Mouse (Mus musculus): Measurements from ENCODE around the gene Nrxn3. TPM values are rescaled to one million over a fixed set of nuclear protein-coding genes. Genes with fewer than 3 reads are reported as not detected.

The Nrxn3 gene
- total RNA-seq, 2 experiments from 2014 or later: 183 to 208 TPM

DNA sequence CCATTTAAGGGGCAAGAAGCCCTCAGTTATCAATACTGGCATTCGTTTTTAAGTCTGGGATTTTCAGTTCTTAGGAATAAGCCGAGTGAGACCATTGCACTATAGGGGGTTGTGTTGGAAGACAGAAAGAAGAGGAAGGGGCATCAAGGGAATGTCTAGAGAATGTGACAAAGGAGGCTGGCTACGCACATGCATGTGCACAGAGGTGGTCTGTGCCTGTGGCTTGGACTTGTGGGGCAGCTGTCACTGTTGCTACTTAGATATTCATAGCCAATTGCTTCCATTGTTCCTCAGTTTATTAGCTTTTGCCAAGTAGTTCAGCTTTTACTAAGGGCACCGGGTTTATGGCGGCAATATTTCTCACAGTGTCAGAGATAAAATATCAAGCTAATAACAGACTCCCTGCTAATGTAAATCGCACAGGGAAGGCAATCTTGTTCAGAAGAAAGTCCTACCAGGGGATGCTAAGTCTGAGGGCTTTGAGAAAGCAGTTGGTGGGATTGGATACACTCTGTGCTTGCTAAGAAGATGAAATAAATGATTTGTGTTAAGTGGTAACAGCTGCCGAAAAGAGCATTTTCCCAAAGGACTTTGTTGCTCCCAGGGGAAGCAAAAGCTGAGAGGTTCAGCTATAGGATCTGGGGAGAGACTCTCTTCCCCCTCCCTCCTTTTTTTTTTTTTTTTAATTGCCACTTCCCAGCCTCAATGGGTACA lies 177.5 kb downstream of the Nrxn3 start:
- no peak for TF ChIP-seq CTCF (conservative IDR thresholded peaks at IDR 0.05)
- no peak for DNase-seq (ENCODE audit: low spot score in 2 of 2)
- H3K27ac ChIP-seq: no peak overlapping the region
- H3K4me3 ChIP-seq: no peak overlapping the region

DNA sequence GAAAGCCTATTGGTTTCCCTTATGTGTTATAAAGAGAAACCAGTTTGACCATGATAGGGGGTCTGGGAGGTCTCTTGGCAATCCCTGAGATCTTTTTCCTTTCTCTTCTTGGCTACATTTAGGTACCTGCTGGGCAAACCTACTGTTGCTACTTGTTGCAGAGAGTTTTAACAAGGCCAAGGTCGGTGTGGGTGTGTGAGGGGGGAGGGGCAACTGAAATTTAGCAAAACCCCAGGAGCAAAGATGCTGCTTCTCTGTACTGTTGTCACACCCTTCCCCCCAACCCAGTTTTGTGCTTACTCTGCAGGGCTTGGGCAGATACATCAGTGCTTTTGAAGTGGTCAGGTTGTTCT lies 178.0 kb downstream of the Nrxn3 start:
- Histone ChIP-seq H3K4me3 (no peak overlapping the region), H3K27ac (no peak overlapping the region)
- TF ChIP-seq CTCF (conservative IDR thresholded peaks at IDR 0.05): no peak
- DNase-seq (ENCODE audit: low spot score in 2 of 2): no peak

DNA sequence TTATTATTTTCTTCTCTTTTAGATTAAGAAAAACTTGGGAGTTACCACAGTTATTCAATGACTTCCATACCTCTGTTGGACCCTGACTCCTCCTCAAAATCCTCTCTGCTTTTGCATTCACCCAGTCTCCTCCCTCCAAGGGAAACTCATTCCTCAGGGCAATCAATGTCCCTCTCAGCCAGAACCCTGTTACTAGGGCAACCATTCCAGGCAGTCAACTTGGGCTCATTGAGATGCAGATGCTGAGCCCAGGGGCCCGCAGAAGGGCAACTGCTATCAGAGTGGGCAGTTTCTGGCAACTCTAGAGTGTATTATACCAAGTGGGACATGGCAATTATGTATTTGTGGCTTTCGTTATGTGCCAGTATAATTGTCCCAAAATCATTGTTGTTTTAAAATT lies 188.1 kb downstream of the Nrxn3 start:
- peak in 1 of 2 experiments; percentile 44 for DNase-seq (ENCODE audit: low spot score in 2 of 2)
- Histone ChIP-seq H3K4me3 (no peak overlapping the region), H3K27ac (peak overlapping the region; percentile 57)

DNA sequence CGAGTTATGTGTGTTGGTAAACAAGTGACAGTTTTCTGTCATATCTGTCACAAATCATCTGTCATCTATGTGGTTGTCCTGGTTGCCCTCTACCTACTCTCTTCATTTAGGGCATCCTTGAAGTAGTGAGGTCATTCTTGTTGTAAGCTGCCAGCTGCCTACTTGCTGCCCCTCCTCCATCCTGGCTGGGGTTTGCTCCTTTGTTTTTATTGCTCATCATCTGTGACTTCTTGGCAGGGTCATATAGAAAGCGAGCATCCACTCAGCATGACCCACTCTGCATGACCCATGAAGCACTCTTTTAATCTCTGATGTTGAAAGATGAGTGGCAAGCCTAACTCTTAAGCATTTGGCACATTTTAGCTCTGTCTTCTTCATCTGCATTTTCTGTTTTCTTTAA lies 194.1 kb downstream of the Nrxn3 start:
- H3K4me3 ChIP-seq: no peak overlapping the region
- H3K27ac ChIP-seq: no peak overlapping the region
- no peak for TF ChIP-seq CTCF (conservative IDR thresholded peaks at IDR 0.05)
- DNase-seq (ENCODE audit: low spot score in 2 of 2): no peak

More for the DNA sequence above, 188.1 kb downstream of the Nrxn3 start:
- TF ChIP-seq CTCF (conservative IDR thresholded peaks at IDR 0.05): no peak

DNA sequence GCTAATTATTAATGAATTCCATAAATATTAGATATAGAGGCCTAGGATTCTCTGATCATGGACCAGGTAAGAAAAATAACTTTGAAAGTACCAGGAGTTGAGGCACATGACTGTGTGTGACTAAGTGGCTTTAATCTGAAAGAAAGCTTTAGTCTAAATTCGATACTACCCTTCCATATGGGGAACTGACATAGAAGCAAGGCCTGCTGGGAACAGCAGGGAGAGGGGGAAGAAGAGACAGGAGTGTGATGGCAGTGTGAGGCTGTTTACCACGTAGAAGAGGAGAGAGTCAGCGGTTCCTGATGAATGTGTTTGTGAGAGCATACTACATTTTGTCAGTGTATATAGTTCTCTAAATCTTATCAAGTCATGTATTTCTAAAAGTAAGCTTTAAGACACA lies 202.2 kb downstream of the Nrxn3 start:
- Histone ChIP-seq H3K4me3 (no peak overlapping the region), H3K27ac (no peak overlapping the region; the same call in 1 of the 2 replicates)
- TF ChIP-seq CTCF (conservative IDR thresholded peaks at IDR 0.05): no peak
- DNase-seq (ENCODE audit: low spot score in 2 of 2): no peak

DNA sequence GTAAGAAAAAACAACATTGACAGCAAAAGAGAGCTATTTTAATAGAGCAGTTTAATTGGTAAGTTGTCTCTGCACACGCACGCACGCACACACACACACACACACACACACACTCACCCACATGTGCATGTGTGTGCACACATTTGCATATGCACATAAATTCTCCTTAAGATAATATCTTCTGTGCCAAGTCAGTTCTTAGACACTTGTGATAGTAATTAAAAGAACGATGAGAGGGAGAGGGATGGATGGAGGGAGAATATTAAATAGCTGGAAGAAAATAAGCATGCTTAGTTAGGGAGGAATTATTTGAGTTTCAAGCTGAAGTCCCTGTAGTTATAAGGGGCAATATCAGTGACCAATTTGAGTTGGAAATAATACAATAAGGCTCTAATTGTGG lies 203.6 kb downstream of the Nrxn3 start:
- Histone ChIP-seq H3K27ac (peak overlapping the region; percentile 28; the same call in 1 of the 2 replicates), H3K4me3 (no peak overlapping the region)
- no peak for DNase-seq (ENCODE audit: low spot score in 2 of 2)
- no peak for TF ChIP-seq CTCF (conservative IDR thresholded peaks at IDR 0.05)

DNA sequence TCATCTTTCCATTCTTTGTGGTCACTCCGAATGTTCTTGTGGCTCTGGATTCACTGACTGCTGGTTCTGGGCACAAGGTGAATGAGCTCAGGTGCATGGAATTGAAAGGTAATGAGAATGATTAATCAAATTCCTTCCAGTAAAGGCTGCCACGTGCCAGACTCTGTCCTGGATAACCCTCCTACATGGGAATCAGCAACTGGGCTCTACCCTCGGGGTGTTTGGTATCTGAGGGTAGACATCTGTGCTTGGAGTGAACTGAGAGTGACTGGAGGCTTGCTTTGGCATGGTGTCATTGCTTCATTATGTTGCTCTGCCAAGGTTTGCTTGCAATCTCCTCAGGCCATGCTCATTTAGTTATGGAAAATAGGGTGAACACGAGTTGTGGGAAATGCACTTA lies 209.0 kb downstream of the Nrxn3 start:
- TF ChIP-seq CTCF (conservative IDR thresholded peaks at IDR 0.05): no peak
- no peak overlapping the region for H3K27ac ChIP-seq
- DNase-seq (ENCODE audit: low spot score in 2 of 2): no peak
- H3K4me3 ChIP-seq: no peak overlapping the region

DNA sequence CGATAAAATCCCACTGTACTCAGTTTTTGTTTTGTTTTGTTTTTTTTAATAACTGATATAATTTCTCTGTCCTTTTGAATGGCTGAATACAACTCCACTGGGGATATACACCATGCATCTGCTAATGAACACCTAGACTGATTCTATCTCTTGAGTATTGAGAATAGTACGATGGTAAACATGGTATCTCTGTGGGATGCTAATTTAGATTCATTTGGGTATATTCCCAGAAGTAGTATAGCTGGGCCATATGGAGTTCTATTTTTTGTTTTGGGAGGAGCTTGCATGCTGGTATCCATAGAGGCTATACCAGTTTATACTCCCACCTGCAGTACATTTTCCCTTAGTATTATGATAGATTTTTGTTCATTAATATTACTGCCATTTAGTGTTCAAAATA lies 217.0 kb downstream of the Nrxn3 start:
- DNase-seq (ENCODE audit: low spot score in 2 of 2): no peak
- Histone ChIP-seq H3K27ac (no peak overlapping the region), H3K4me3 (no peak overlapping the region)
- TF ChIP-seq CTCF (conservative IDR thresholded peaks at IDR 0.05): no peak

DNA sequence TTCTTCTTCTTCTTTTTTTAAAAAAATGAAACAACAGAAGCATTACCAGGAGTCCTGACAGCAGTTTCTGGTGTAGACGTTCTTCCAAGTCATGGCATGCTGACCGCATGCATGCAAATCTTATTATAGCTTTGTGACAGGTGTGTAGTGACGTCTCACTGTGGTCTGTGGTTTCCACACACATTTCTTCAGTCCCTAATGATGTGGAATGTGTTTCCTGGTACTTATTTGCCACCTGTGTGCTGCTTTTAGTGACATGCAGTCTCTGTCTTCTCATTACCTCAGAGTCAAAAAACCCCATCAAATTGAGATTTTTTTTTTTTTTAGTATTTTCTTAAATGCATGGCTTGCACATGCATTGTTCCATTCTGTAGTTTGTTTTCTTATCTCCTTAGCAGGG lies 222.3 kb downstream of the Nrxn3 start:
- H3K4me3 ChIP-seq: no peak overlapping the region
- no peak for DNase-seq (ENCODE audit: low spot score in 2 of 2)
- H3K27ac ChIP-seq: no peak overlapping the region
- no peak for TF ChIP-seq CTCF (conservative IDR thresholded peaks at IDR 0.05)

DNA sequence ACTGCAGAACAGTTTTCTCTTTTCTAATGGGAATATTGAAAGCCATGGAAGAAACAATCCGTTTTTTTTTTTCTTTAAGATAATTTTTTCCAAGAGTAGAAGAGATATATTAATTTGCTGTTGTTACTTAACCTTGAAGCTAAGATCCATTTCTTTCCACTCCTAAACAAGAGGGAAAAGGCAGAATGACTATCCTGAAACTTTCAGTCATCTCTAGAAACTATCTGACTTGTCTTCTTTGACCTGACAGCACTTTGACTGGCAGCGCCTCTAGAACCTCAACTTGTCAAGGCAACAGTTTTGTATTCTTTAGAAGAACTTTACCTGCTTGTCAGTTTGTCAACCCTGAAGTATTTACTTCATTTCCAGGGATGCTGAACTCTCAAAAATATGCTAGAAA lies 227.2 kb downstream of the Nrxn3 start:
- TF ChIP-seq CTCF (conservative IDR thresholded peaks at IDR 0.05): no peak
- H3K27ac ChIP-seq: no peak overlapping the region
- no peak overlapping the region for H3K4me3 ChIP-seq
- no peak for DNase-seq (ENCODE audit: low spot score in 2 of 2)

DNA sequence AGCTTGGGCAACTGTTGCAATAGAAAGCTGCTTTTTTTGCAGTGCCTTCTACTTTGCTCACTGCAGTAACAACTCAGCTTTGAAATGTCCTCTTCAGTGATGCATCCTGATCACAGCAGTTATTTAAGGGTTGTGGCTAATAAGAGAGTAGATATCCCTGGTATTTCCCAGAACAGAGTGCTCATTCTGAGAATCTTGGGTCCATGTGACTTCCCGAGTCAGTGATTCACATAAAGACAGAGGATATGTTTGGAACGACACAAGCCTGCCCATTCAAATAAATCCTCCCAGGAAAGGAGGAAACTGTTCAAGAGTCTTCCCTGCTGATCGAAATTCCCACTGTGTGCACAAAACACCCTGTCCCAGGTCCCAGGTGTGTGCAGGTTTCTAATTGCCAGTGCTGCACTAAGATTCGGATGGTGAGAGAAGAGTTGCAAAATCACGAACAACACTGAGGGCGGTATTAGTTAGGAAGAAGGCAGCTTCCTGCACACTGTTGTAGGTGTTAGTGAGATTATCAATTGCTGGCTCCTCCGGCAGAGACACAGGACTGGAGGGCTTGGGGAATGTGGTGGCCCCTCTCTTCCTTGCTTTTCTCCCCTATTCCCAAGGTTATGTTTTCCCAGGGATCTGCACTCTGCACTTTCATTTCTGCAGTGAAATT lies 230.4 kb downstream of the Nrxn3 start:
- Histone ChIP-seq H3K4me3 (peak overlapping the region; percentile 51), H3K27ac (peak overlapping the region; percentile 89)
- TF ChIP-seq CTCF (conservative IDR thresholded peaks at IDR 0.05): no peak
- peak in 1 of 2 experiments; percentile 8 for DNase-seq (ENCODE audit: low spot score in 2 of 2)

DNA sequence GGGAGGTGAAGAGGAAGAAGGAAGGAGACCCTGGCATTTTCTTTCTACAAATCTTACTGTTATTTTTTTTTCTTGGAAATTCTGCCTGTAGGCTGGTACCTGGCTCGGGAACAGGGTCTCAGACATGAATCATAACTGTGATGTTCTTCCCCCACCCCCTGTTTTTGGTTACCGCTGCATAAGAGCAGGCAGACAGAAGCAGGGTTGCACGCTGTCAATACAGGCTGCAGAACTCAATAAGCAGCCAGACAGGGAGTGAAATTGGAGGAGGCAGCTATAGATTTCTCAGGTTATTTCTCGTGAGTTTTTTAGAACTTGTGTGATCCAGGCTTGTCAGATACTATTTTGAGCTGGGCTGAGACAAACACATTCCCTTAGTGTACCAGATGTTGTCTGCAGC lies 231.1 kb downstream of the Nrxn3 start:
- H3K4me3 ChIP-seq: peak overlapping the region; percentile 51
- peak overlapping the region; percentile 89 for H3K27ac ChIP-seq
- DNase-seq (ENCODE audit: low spot score in 2 of 2): peak in 1 of 2 experiments; percentile 11
- TF ChIP-seq CTCF (conservative IDR thresholded peaks at IDR 0.05): no peak

DNA sequence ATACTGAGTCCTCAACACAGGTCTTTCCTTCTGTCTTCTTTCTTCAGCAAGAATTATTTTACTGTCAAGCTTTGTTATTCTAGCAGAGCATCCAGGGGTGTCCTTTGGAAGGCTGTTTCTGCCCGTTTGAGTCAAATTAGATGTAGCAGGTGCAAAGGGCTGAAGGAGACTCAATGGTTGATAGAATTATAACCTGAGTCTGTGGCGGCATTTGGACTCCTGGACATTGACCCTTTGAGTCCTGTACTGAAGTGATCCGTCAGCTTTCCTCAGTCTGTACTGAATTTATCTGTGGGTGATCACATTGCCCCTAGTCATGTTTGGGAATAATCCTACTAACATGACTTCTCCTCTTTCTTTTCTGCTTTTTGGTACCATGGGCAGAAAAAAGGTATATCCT lies 234.8 kb downstream of the Nrxn3 start:
- H3K4me3 ChIP-seq: no peak overlapping the region
- H3K27ac ChIP-seq: no peak overlapping the region
- DNase-seq (ENCODE audit: low spot score in 2 of 2): no peak
- no peak for TF ChIP-seq CTCF (conservative IDR thresholded peaks at IDR 0.05)

DNA sequence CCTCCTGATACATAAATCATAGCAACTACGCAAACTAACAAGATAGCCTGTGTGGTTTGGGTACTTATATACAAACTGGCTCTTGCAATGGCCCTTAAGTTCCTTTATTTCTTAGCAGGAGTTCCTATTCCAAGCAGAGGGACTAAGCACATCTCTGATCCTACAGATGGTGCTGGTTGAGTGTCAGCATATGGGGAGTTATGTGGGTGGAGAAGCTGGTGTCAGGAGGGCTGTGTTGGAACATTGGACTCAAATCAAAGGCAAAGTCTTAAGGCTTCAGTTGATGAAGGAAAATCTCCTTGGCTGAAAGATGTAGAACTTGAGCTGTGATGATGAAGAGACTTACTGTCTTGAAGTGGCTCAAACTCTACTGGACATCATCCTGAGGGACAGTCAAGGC lies 238.1 kb downstream of the Nrxn3 start:
- H3K27ac ChIP-seq: peak overlapping the region; percentile 54
- no peak for TF ChIP-seq CTCF (conservative IDR thresholded peaks at IDR 0.05)
- DNase-seq (ENCODE audit: low spot score in 2 of 2): peak; percentile 49 to 60
- no peak overlapping the region for H3K4me3 ChIP-seq

All from layer of hippocampus, adult 2 months (tissue).